Mouse (Mus musculus): ENCODE results near the gene Zfp445.
A peak's percentile ranks its signal among the peaks of the same experiment; 100 is the strongest.

Zfp445 gene

DNA sequence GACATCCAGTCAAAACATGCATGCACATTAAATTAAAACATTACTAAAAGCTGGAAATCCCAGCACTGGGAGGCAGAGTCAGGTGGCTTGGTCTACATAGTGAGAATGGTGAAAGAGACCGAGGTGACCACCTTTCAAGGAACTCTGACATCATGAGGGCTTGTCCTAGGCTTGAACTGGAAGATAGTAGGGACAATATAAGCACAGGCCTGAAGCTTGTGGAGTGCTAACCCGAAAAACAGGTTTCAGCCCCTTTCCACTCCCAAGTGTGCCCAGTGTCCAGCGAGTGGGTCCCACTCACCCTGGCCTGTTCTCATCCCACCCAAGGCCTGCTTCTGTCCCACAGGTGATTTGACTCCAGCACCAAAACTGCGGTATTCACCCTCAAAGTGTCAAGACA, 28.6 kb downstream of the Zfp445 start:
- no peak for DNase-seq (ENCODE audit: extremely low spot score, low read depth, low spot score)

DNA sequence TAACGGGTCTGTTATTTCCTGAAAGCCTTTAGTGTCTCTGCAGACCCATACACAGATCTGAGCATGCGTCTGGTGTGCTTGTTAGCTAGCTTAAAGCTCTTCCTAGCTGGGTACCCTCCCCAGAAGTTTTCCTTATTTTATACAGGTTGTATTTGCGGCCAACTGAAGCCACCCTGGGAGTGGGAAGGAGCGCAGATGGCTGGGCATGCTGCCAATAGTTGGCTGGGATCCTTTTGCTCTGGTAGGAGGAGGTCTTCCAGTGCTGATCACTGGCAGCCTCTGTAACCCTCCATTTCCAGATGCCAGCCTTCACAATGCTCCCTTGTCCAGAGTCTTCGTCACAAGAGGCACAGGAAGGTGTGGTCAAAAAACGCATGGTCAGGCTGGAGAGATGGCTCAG, 29.0 kb downstream of the Zfp445 start:
- DNase-seq (ENCODE audit: extremely low spot score, low read depth, low spot score) = no peak

DNA sequence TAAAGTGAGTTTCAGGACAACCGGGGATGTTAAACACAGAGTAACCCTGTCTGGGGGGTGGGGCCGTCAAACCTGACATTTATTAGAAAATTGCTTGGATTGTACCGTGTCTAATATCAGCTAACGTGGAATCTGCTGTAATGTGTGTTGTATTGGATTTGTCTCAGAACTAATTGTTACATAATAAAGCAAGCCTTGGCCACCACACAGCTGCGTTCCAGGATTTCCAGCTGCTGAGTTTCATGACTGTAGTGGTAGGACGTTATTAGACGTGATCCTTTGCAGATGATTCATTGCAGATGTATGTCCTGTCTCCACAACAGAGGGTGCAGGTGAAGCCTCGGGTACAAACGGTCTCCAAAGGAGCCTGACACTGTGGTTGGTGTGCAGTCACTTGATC, 29.7 kb downstream of the Zfp445 start:
- DNase-seq (ENCODE audit: extremely low spot score, low read depth, low spot score) = no peak

DNA sequence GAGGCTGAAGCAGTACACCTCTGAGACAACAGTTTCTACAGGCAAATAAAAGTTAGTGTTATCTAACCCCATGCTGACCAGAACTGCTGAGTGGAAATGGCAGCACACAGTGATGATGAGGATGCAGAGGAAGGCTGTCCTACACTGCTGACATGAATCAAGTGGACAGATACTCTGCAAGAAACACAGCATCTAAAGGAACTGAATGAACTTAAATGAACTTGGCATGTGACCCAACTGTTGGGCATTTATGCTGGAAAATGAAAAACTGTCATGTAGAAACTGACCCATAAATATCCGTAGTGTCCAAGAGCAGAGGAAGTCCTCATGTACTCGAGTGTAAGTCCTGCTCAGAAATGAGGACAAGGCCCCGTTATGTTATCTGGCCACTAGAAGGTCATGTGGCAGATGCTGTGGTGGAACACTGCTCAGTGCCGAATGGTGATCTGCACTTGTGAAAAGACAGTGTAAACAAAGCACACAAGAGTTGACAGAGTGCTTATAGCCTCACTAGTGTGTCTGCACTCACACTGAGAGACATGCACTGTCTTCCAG, 35.9 kb downstream of the Zfp445 start:
- no peak for DNase-seq (ENCODE audit: extremely low spot score, low read depth, low spot score)

DNA sequence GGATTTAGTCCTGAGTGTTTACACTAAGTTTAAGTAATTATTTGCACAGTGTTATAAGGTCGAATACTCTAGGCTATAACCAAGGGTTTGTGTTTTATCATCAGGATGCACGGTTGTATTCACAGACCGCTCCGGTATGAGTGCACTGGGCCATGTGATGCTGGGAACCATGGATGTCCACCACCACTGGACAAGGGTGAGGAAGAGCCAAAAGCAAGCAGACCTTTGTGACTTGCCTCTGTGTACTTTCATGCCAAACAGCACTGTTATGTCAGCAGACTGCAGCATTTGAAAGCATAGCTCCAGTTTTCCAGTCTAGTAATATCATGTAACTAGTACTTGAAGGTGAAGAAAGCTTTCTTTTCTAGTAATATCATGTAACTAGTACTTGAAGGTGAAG, 39.1 kb downstream of the Zfp445 start:
- no peak for DNase-seq (ENCODE audit: extremely low spot score, low read depth, low spot score)

DNA sequence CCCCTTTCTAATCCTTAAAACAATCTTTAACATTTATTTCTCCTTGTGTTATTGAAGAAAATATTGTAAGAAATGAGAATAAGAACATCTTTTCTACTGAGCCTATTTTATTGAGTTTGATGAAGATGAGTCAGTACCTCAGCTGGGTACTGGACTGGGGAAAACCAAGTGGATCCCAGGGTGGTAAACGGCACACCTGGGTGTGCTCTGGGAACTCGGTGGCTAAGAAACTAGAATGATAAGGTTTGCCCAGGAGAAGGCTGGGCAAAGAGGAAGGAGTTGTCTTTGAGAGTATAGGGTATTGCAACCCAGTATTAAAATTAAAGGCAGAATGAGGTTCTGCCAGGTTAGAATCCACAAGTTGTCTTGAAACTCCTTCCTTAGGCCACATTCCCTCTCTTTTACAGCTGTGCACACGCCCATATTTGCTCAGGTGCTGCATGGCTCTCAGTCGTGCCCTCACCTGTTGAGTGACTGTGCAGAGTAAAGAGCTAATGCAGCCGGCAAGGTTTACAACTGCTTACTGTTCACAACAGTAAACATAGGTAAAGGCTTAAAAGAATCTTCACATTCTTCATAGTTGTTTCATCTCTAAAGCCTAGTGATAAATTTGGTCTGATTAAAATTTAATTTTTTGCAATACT, 42.3 kb downstream of the Zfp445 start:
- DNase-seq (ENCODE audit: extremely low spot score, low read depth, low spot score) = no peak

DNA sequence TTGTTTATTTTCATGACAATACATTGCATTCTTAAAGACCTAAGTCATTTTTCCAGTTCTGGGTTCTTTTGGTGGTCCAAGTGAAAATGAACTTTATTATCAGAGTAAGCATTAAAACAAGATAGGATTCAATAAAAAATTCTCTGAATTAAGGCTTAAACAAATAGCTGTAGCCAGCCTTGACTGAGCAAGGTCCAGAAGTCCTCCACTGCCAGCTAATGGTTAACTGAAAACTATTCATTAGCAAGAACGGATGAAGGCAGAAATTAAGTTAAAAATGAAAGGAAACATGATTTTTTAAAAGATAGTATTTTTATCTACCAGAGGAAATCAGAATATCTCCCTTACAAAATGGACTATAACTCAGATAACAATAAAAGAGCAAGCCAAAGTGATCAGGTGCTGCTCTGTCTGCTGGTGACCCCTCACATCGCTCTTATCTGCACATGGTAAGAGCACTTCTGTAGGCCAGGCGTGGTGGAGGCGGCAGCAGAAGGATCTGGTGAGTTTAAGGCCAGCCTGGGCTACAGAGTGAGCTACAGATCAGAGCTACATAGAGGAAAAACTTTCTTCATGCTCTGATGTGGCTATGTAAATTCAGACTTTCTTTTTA, 50.5 kb downstream of the Zfp445 start:
- no peak for DNase-seq (ENCODE audit: extremely low spot score, low read depth, low spot score)

DNA sequence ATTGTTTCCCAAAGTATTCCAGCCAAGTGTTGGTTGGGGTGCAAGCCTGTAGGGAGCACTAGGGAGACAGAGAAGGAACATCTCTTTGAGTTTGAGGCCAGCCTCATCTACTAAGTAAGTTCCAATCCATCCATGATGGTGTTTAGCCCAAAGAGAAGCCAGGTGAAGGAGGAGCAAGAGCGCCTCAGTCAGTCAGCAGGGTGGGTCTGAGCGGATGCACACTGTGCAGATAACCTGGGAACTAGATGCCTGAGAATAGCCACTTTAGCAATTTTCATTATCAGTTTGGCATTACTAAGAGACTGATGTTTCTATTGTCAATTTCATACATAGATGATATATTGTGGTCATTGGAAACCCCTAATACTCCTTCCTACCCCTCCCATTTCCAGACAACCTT, 51.0 kb downstream of the Zfp445 start:
- no peak for DNase-seq (ENCODE audit: extremely low spot score, low read depth, low spot score)

DNA sequence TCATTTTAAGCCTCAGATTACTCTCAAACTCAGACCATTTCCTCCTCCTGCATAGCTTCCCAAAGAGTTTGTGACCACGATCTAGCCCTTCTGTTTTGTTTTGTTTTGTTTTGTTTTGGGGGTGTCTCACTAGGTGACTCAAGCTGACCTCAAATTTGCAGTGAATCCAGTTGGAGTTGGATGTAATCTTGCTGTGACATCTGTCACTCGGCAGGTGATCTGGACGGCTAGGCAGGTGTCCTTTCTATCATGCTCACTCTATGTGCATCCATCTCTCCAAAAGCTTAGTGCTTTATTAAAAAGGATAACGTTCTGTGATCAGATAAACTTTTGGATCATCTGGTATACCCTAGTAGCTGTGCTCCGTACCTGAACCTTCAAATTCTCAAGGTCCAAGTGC, 53.4 kb downstream of the Zfp445 start:
- DNase-seq (ENCODE audit: extremely low spot score, low read depth, low spot score) = no peak

DNA sequence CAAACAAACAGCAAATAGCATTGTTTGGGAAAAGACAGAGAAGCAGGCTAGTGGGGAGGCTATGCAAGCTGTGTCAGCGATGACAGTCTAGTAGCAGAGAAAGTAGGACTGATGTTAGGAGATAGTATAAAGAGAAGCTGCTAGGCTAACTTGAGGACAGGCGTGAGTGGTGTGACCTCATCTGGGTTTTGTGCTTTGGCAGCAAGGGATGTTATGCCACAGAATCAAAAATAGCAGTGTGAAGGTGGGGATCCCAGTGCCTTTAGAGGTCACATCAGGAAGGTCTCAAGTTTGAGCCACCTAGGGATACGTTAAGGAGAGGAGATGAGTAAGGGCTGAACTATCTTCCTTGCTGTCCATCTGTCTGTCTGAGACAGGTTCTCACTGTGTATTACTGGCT, 55.6 kb downstream of the Zfp445 start:
- no peak for DNase-seq (ENCODE audit: extremely low spot score, low read depth, low spot score)

DNA sequence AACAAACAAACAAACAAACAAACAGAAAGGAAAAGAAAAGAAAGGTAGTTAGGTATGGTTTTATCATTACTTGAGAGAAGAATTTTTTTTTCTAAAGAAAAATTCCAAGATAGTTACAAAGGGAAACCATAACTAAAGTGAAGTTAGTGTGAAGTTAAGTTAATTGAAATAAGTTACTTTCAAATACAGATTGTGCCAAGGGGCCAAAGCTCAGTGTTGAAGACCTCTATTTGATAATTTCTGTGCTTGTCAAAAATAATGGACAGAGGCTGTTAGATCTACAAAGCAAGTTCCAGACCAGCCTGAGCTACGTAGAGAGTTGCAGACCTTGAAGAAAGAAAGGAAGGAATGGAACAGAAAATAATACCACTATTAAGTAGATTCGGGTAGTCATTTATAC, 58.6 kb downstream of the Zfp445 start:
- no peak for DNase-seq (ENCODE audit: extremely low spot score, low read depth, low spot score)

DNA sequence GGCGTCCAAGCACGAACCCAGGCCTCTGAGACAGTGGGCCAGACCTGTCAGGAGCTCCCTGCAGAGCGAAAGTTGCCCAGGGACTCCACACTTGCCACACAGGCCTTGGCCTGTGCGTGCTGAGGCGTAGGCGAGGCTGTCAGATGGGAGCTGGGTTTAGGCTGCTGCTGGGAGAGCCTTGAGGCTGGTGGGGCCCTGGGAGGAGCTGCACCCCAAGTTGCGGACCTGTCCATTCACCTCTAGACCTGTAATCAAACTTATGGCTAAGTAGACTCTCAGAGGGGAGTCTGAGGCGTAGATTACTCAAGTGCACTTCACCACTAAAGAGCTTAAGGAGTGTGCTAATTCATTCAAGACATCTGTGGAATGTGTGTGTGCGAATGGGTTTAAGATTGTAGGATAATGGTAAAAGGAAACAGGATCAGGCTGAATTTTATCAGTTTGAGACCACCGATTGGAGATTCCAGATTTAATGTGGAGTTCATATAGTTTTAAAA, 59.9 kb downstream of the Zfp445 start:
- DNase-seq (ENCODE audit: extremely low spot score, low read depth, low spot score) = peak; percentile 1

DNA sequence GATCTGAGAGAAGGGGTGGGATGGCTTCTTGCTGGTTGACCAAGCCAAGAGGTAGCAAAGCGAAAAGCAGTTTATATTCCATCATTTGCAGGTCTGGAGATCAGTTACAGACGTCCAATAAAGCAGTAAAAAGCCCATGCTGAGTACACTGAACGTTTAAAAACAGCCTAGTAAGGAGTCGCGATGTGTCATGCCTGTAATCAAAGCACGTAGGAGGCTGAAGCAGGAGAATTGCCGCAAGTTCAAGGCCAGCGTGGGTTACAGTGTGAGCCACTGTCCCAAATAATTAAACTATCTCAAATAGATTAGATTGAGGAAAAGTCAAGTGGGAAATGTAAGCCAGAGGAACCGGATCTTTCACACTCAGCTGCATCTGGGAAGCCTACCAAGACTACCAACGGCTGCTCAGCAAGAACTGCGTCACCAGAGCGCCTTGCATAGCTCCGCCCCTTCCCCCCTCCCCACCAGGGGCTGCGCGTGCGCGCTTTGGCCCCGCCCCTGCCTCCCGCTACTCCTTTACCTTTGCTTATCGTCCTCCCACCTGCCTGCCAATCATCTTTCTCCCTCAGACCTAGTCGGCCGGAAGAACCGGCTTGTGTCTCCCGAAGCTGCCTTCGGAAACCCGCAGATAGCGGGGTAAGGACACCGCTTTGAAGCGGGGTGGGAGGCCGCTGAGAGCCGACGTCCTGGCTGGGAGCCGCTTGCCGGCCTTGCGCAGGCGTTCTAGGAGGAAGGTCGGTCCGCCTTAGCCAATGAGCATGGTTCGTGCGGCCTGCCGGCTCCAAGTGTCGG, 60.6 kb downstream of the Zfp445 start, which contains the start of gene Tcaim:
TSS of gene Tcaim (plus strand) at position 487 of the 792 bp plus-strand sequence.
- peak; percentile 81 for DNase-seq (ENCODE audit: extremely low spot score, low read depth, low spot score)

Data from hindlimb bud, embryonic 11.5 days (tissue).